Mouse (Mus musculus) kidney, postnatal 0 days (tissue): ENCODE results near the gene Steap4. TPM values are rescaled to one million over a fixed set of nuclear protein-coding genes. Genes with fewer than 3 reads are reported as not detected.

Experiments
- ATAC-seq: fragments of 200-750 bp; cut with Nextera tagmentation; replicated peaks from 2 replicates; pipeline ENCODE4 v1.8.0; 2017; ENCODE audit warnings: low read depth, moderate number of reproducible peaks, moderate TSS enrichment, moderate library complexity; ENCODE audit not compliant: low FRiP score
- DNase-seq: peaks from one replicate; pipeline ENCODE4 v3.0.0-alpha.2; 2016; ENCODE audit warnings: low spot score
- H3K27ac ChIP-seq: fragments of 300-500 bp; sonication (generic); 2 replicates; pipeline ENCODE4 v1.5.1; 2014; ENCODE audit warnings: mild to moderate bottlenecking
- H3K27me3 ChIP-seq: fragments of 300-500 bp; sonication (generic); 2 replicates; pipeline ENCODE4 v1.6.1; 2014; ENCODE audit warnings: low read length, mixed read lengths; ENCODE audit not compliant: insufficient read depth
- H3K36me3 ChIP-seq: fragments of 300-500 bp; sonication (generic); 2 replicates; pipeline ENCODE4 v1.6.1; 2014; ENCODE audit warnings: low read length, mixed read lengths; ENCODE audit not compliant: insufficient read depth
- H3K4me1 ChIP-seq: fragments of 300-500 bp; sonication (generic); replicated peaks from 2 replicates; pipeline ENCODE4 v1.6.1; 2014; ENCODE audit warnings: antibody characterized with exemption, low read length, mixed read lengths; ENCODE audit not compliant: insufficient read depth
- H3K4me2 ChIP-seq: fragments of 300-500 bp; sonication (generic); 2 replicates; pipeline ENCODE4 v1.6.1; 2014; ENCODE audit warnings: mild to moderate bottlenecking, low read length, moderate library complexity, mixed read lengths
- H3K4me3 ChIP-seq: fragments of 300-500 bp; sonication (generic); replicated peaks from 2 replicates; pipeline ENCODE4 v1.5.1; 2014; ENCODE audit warnings: low read depth, low read length
- H3K9ac ChIP-seq: fragments of 300-500 bp; sonication (generic); 2 replicates; pipeline ENCODE4 v1.6.1; 2014; ENCODE audit warnings: low read depth, low read length
- H3K9me3 ChIP-seq: fragments of 300-500 bp; sonication (generic); replicated peaks from 2 replicates; pipeline ENCODE4 v1.6.1; 2016; ENCODE audit warnings: low read length, inconsistent platforms, mixed read lengths
- CTCF ChIP-seq: IDR thresholded peaks from 2 replicates; pipeline ENCODE4 v1.5.1; 2016; ENCODE audit warnings: antibody characterized with exemption, low read depth, mild to moderate bottlenecking, moderate library complexity
- WGBS: fragments of 180-500 bp; shearing (Covaris S2); extraction: QIAGEN DNeasy Blood & Tissue Kit; methylation state at CpG from one replicate; pipeline ENCODE4 v1.1.7; 2014; 5-methylcytosine and 5-hydroxymethylcytosine counted together
- polyA plus RNA-seq: library from polyadenylated mRNA; unstranded; fragments of >200 nt; fragmentation: Nextera tagmentation; extraction: Ambion mirVana; gene quantifications from 2 replicates; pipeline ENCODE4 v1.2.1, GENCODE M21; 2015

The Steap4 gene
- 6.9 and 7.4 TPM in 2 replicates for polyA plus RNA-seq

DNA sequence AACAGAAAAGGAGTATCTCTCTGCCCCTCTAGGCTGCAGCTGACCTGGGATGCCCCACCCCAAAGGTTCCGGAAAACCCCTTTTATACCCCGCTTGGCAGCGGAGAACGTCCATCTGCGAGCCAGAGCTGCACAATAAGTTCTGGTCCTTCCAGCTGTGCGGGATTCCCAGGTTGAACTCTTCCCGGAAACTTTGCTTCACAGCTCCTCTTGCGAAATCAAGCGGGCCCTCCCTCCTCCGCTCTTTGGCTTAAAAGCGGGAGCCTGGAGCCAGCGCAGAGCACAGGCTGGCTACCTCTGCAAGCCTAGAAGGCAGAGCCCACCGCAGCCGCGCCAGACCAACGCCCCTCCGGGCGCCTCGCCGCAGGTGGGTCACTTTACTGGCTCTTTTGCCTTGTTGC is at the start of gene Steap4:
Gene Steap4, plus strand, starts transcription at position 282 of the 400 bp plus-strand sequence.
- ATAC-seq = no peak; the same call in 1 of the 2 replicates
- peak; percentile 65 for DNase-seq
- no peaks in the 10 kb centered on the region for H3K9me3 ChIP-seq
- no peak for TF ChIP-seq CTCF
- H3K4me3 ChIP-seq = peak within 1 kb of the TSS; percentile 26
- no peak within 1 kb of the TSS for H3K27ac ChIP-seq
- no peaks in the 10 kb centered on the region for H3K4me1 ChIP-seq
- 2% methylated on average over 20 of the region's 20 CpGs for WGBS
- peak within 1 kb of the TSS; percentile 68 for H3K4me2 ChIP-seq
- peak within 1 kb of the TSS; percentile 40; the same call in 1 of the 2 replicates for H3K9ac ChIP-seq
- no peaks in the 10 kb centered on the region for H3K36me3 ChIP-seq
- H3K27me3 ChIP-seq = no peaks in the 10 kb centered on the region

DNA sequence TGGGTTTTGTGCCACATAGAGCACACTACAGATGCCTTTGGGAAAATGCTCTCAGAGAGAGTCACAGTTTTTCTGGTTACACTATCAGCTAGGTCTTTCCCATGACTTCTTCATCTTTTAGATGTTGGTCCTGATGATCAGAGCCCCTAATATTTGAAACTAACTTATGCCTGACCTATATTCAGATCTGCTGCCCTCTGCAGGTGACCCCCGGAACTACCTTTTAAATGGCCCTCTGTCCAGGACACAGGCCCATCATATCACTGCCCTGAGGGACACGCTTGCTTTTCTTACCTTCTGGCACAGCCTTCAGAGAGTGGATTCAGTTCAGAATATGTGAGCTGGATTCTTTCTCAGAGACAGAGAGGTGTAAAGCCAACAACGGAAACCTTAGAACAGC is 48.3 kb upstream of the Steap4 start:
- H3K9ac ChIP-seq = no peak overlapping the region
- H3K36me3 ChIP-seq = no peaks in the 10 kb centered on the region
- H3K4me2 ChIP-seq = no peak overlapping the region
- no peak for ATAC-seq
- no peaks in the 10 kb centered on the region for H3K4me1 ChIP-seq
- TF ChIP-seq CTCF = peak; percentile 45
- H3K27me3 ChIP-seq = no peaks in the 10 kb centered on the region
- WGBS = 80% methylated on average over 3 of the region's 3 CpGs
- no peak overlapping the region for H3K4me3 ChIP-seq
- H3K9me3 ChIP-seq = no peaks in the 10 kb centered on the region
- no peak for DNase-seq
- H3K27ac ChIP-seq = no peak overlapping the region

- Histone ChIP-seq H3K4me1 (no peaks in the 10 kb centered on the region), H3K27ac (no peak overlapping the region), H3K36me3 (no peaks in the 10 kb centered on the region), H3K9me3 (no peaks in the 10 kb centered on the region), H3K4me2 (no peak overlapping the region), H3K9ac (no peak overlapping the region), H3K4me3 (no peak overlapping the region), H3K27me3 (no peaks in the 10 kb centered on the region)
- no peak for TF ChIP-seq CTCF
- DNase-seq = no peak
- ATAC-seq = no peak
- WGBS = 72% methylated on average over 11 of the region's 11 CpGs
These were observed 42.6 kb upstream of the Steap4 start for GRCm38 (mm10) chr5:7917501-7918295.

- DNase-seq (no peak), ATAC-seq (no peak)
- no peak overlapping the region for H3K4me2 ChIP-seq
- no peaks in the 10 kb centered on the region for H3K27me3 ChIP-seq
- no peak overlapping the region for H3K4me3 ChIP-seq
- no peaks in the 10 kb centered on the region for H3K9me3 ChIP-seq
- no peak overlapping the region for H3K27ac ChIP-seq
- TF ChIP-seq CTCF = no peak
- no peaks in the 10 kb centered on the region for H3K4me1 ChIP-seq
- no peak overlapping the region for H3K9ac ChIP-seq
- no peaks in the 10 kb centered on the region for H3K36me3 ChIP-seq
- WGBS = 79% methylated on average over 5 of the region's 5 CpGs
These were observed 42.0 kb upstream of the Steap4 start for GRCm38 (mm10) chr5:7918296-7918579.

DNA sequence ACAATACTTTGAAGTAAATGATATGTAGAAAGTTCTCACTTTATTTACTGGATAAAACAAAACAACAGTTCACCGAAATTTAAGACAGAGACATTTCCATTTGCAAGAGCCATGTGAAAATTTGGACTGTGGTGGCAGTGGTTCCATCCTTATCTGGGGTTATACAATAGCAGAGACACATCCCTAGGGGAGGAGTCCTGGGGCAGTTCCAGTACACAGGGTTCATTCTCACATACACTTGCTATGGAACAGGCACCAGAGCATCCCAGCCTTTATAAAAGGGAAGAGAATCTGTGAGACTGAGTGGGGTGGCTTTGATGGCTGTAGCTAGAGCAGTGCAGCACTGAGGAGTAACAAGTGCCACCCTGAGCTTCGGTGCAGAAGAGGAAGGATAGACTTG is 40.6 kb upstream of the Steap4 start:
- TF ChIP-seq CTCF = no peak
- ATAC-seq (no peak), DNase-seq (no peak)
- H3K4me2 ChIP-seq = no peak overlapping the region
- H3K36me3 ChIP-seq = no peaks in the 10 kb centered on the region
- no peaks in the 10 kb centered on the region for H3K9me3 ChIP-seq
- H3K4me1 ChIP-seq = no peaks in the 10 kb centered on the region
- no peak overlapping the region for H3K9ac ChIP-seq
- 87% methylated on average over 2 of the region's 2 CpGs for WGBS
- H3K4me3 ChIP-seq = no peak overlapping the region
- H3K27ac ChIP-seq = no peak overlapping the region
- no peaks in the 10 kb centered on the region for H3K27me3 ChIP-seq

DNA sequence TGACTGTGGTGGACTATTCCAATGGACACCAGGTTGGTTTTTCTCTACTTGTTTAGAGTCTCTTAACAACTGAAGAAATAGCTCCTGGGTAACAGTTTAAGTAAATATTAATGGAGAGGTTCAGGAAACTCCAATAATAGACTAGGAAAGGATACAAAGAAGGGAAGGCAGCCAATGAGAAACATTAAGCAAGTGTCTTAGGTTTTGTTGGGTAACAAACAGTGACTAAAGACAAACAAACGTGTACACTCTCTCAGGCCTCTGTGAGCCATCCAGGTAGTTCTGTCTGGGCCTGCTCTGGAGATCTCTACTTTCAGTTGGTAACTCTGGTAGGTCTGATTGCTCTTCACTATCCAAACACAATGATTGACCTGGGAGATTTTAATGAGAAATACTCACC is 37.5 kb upstream of the Steap4 start:
- Histone ChIP-seq H3K4me3 (no peak overlapping the region), H3K36me3 (no peaks in the 10 kb centered on the region), H3K27ac (no peak overlapping the region), H3K9me3 (no peaks in the 10 kb centered on the region), H3K4me2 (no peak overlapping the region), H3K4me1 (no peaks in the 10 kb centered on the region), H3K9ac (no peak overlapping the region), H3K27me3 (no peaks in the 10 kb centered on the region)
- no peak for TF ChIP-seq CTCF
- WGBS = 82% methylated on average over 1 of the region's 1 CpGs
- DNase-seq (no peak), ATAC-seq (no peak)

DNA sequence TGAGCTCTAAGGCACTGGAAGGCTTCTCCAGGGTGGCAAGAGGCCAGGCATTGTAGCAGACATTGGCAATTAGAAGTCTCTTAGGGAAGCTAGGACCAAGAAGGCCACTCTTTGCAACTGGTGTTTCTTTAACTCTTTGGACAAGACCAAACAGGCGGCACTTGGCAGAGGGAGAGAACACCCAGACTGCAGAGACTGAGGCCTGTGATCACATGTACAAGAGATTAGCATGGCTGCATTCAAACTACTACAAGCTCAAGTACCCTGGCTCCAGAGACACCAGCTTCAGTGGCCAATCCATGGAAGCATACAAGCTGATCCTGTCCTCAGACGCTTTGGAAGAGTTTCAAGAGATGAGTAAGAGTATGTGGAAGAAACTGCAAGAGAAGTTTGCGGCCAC is 36.6 kb upstream of the Steap4 start:
- no peak for ATAC-seq
- Histone ChIP-seq H3K27ac (no peak overlapping the region), H3K36me3 (no peaks in the 10 kb centered on the region), H3K4me3 (no peak overlapping the region), H3K27me3 (no peaks in the 10 kb centered on the region), H3K9me3 (no peaks in the 10 kb centered on the region), H3K4me2 (no peak overlapping the region), H3K4me1 (no peaks in the 10 kb centered on the region), H3K9ac (no peak overlapping the region)
- WGBS = 90% methylated on average over 3 of the region's 3 CpGs
- no peak for DNase-seq
- no peak for TF ChIP-seq CTCF
